Mouse (Mus musculus): Measurements from ENCODE around the gene Serpinf1. TPM values are rescaled to one million over a fixed set of nuclear protein-coding genes. Genes with fewer than 3 reads are reported as not detected.
"Not testable (repeated sequence)": the region's sequence is repeated elsewhere in the genome, so short reads cannot be mapped to it uniquely, and the experiment has no call there.

Serpinf1 gene
- polyA plus RNA-seq, 1 experiment from 2014 or later: 74.9 TPM

- Histone ChIP-seq H3K36me3 (peaks cover 15% of the 10 kb centered on the region), H3K27me3 (no peaks in the 10 kb centered on the region), H3K4me1 (replicated peaks) (peaks cover 36% of the 10 kb centered on the region), H3K9ac (peak overlapping the region; percentile 79), H3K4me3 (peak overlapping the region; percentile 75), H3K4me2 (peak overlapping the region; percentile 98), H3K27ac (replicated peaks) (peak overlapping the region; percentile 72), H3K9me3 (no peaks in the 10 kb centered on the region)
- WGBS: under 1% methylated on average over 28 of the region's 30 CpGs
- ATAC-seq (ENCODE audit: low read depth): peak; percentile 57
These were observed 39.3 kb upstream of the Serpinf1 start for GRCm38 (mm10) chr11:75461743-75462252.

- WGBS: under 1% methylated on average over 46 of the region's 46 CpGs
- Histone ChIP-seq H3K9me3 (no peaks in the 10 kb centered on the region), H3K9ac (peak within 1 kb of the TSS; percentile 79), H3K4me3 (peak within 1 kb of the TSS; percentile 75), H3K27ac (replicated peaks) (peak within 1 kb of the TSS; percentile 91), H3K4me2 (peak within 1 kb of the TSS; percentile 98), H3K27me3 (no peaks in the 10 kb centered on the region), H3K36me3 (peaks cover 12% of the 10 kb centered on the region), H3K4me1 (replicated peaks) (peaks cover 36% of the 10 kb centered on the region)
- ATAC-seq (ENCODE audit: low read depth): peak; percentile 95
These were observed 38.6 kb upstream of the Serpinf1 start, which contains the start of gene Tlcd2 for GRCm38 (mm10) chr11:75460844-75461742. TSS of gene Tlcd2 (plus strand) at chr11:75461715.

- Histone ChIP-seq H3K27me3 (no peaks in the 10 kb centered on the region), H3K4me3 (peak overlapping the region; percentile 44), H3K27ac (replicated peaks) (peak overlapping the region; percentile 91), H3K4me1 (replicated peaks) (peaks cover 38% of the 10 kb centered on the region), H3K4me2 (peak overlapping the region; percentile 77), H3K36me3 (peaks cover 4% of the 10 kb centered on the region), H3K9me3 (no peaks in the 10 kb centered on the region), H3K9ac (peak overlapping the region; percentile 63)
- peak; percentile 19; the same call in 1 of the 2 replicates for ATAC-seq (ENCODE audit: low read depth)
- WGBS: 2% methylated on average over 19 of the region's 19 CpGs
These were observed 37.8 kb upstream of the Serpinf1 start for GRCm38 (mm10) chr11:75460103-75460843.

- Histone ChIP-seq H3K27me3 (no peaks in the 10 kb centered on the region), H3K4me2 (peak overlapping the region; percentile 77), H3K36me3 (no peaks in the 10 kb centered on the region), H3K4me1 (replicated peaks) (peaks cover 43% of the 10 kb centered on the region), H3K9ac (no peak overlapping the region; the same call in 1 of the 2 replicates), H3K27ac (replicated peaks) (peak overlapping the region; percentile 91), H3K4me3 (no peak overlapping the region), H3K9me3 (no peaks in the 10 kb centered on the region)
- WGBS: 31% methylated on average over 5 of the region's 5 CpGs
- ATAC-seq (ENCODE audit: low read depth): no peak
These were observed 37.2 kb upstream of the Serpinf1 start for GRCm38 (mm10) chr11:75459751-75460102.

GRCm38 (mm10) chr11:75459141-75459711 lies 36.7 kb upstream of the Serpinf1 start:
- 0 out of 2 replicates have a peak overlapping the region, but pooled peaks have one; percentile 91 for H3K27ac ChIP-seq (replicated peaks)
- no peaks in the 10 kb centered on the region for H3K27me3 ChIP-seq
- peaks cover 44% of the 10 kb centered on the region for H3K4me1 ChIP-seq (replicated peaks)
- no peaks in the 10 kb centered on the region for H3K9me3 ChIP-seq
- 84% methylated on average over 5 of the region's 5 CpGs for WGBS
- H3K4me2 ChIP-seq: peak overlapping the region; percentile 77
- H3K36me3 ChIP-seq: no peaks in the 10 kb centered on the region
- no peak overlapping the region for H3K4me3 ChIP-seq
- no peak overlapping the region for H3K9ac ChIP-seq
- no peak for ATAC-seq (ENCODE audit: low read depth)

GRCm38 (mm10) chr11:75458628-75459041 lies 36.1 kb upstream of the Serpinf1 start:
- no peaks in the 10 kb centered on the region for H3K27me3 ChIP-seq
- H3K9ac ChIP-seq: no peak overlapping the region
- no peak for ATAC-seq (ENCODE audit: low read depth)
- no peak overlapping the region for H3K27ac ChIP-seq (replicated peaks)
- H3K4me1 ChIP-seq (replicated peaks): peaks cover 50% of the 10 kb centered on the region
- 80% methylated on average over 8 of the region's 8 CpGs for WGBS
- no peak overlapping the region for H3K4me3 ChIP-seq
- H3K9me3 ChIP-seq: no peaks in the 10 kb centered on the region
- H3K4me2 ChIP-seq: no peak overlapping the region
- H3K36me3 ChIP-seq: no peaks in the 10 kb centered on the region

- no peak for ATAC-seq (ENCODE audit: low read depth)
- 22% methylated on average over 3 of the region's 3 CpGs for WGBS
- no peak overlapping the region for H3K4me3 ChIP-seq
- H3K4me2 ChIP-seq: no peak overlapping the region
- H3K4me1 ChIP-seq (replicated peaks): peaks cover 50% of the 10 kb centered on the region
- no peak overlapping the region for H3K9ac ChIP-seq
- no peak overlapping the region for H3K27ac ChIP-seq (replicated peaks)
- no peaks in the 10 kb centered on the region for H3K36me3 ChIP-seq
- H3K9me3 ChIP-seq: no peaks in the 10 kb centered on the region
- no peaks in the 10 kb centered on the region for H3K27me3 ChIP-seq
These were observed 35.7 kb upstream of the Serpinf1 start for GRCm38 (mm10) chr11:75458169-75458568.

- Histone ChIP-seq H3K9ac (no peak overlapping the region), H3K4me1 (replicated peaks) (peaks cover 43% of the 10 kb centered on the region), H3K4me2 (no peak overlapping the region), H3K36me3 (peaks cover 7% of the 10 kb centered on the region), H3K27ac (replicated peaks) (no peak overlapping the region), H3K9me3 (no peaks in the 10 kb centered on the region), H3K4me3 (no peak overlapping the region), H3K27me3 (no peaks in the 10 kb centered on the region)
- 91% methylated on average over 7 of the region's 7 CpGs for WGBS
- no peak for ATAC-seq (ENCODE audit: low read depth)
These were observed 34.0 kb upstream of the Serpinf1 start for GRCm38 (mm10) chr11:75456440-75456871.

GRCm38 (mm10) chr11:75455971-75456370 lies 33.5 kb upstream of the Serpinf1 start:
- not testable (repeated sequence) for H3K4me2 ChIP-seq, H3K9me3 ChIP-seq

GRCm38 (mm10) chr11:75455041-75455736 lies 32.7 kb upstream of the Serpinf1 start:
- Histone ChIP-seq H3K9ac (peak overlapping the region; percentile 84), H3K4me3 (peak overlapping the region; percentile 76), H3K27me3 (no peaks in the 10 kb centered on the region), H3K4me1 (replicated peaks) (peaks cover 50% of the 10 kb centered on the region), H3K36me3 (peaks cover 19% of the 10 kb centered on the region), H3K27ac (replicated peaks) (peak overlapping the region; percentile 64), H3K9me3 (no peaks in the 10 kb centered on the region), H3K4me2 (peak overlapping the region; percentile 100)
- 0 out of 2 replicates have a peak, but pooled peaks have one; percentile 0 for ATAC-seq (ENCODE audit: low read depth)
- 77% methylated on average over 10 of the region's 10 CpGs for WGBS

More at GRCm38 (mm10) chr11:75455971-75456370, 33.5 kb upstream of the Serpinf1 start:
- not testable (repeated sequence) for H3K4me3 ChIP-seq; ATAC-seq (ENCODE audit: low read depth); H3K9ac ChIP-seq; H3K27me3 ChIP-seq; H3K27ac ChIP-seq (replicated peaks)
- peaks cover 48% of the 10 kb centered on the region for H3K4me1 ChIP-seq (replicated peaks)
- WGBS: 92% methylated on average over 2 of the region's 2 CpGs
- H3K36me3 ChIP-seq: peaks cover 12% of the 10 kb centered on the region
